Mouse (Mus musculus) urinary bladder, postnatal 14 days (tissue): ENCODE measurements around the gene Tcn2.
A peak's percentile ranks its signal among the peaks of the same experiment; 100 is the strongest.
"Not testable (repeated sequence)": the region's sequence is repeated elsewhere in the genome, so short reads cannot be mapped to it uniquely, and the experiment has no call there.

Experiments used
- DNase-seq: peaks from one replicate; pipeline ENCODE4 v3.0.0; 2021; ENCODE audit warnings: low spot score

Gene Tcn2

DNA sequence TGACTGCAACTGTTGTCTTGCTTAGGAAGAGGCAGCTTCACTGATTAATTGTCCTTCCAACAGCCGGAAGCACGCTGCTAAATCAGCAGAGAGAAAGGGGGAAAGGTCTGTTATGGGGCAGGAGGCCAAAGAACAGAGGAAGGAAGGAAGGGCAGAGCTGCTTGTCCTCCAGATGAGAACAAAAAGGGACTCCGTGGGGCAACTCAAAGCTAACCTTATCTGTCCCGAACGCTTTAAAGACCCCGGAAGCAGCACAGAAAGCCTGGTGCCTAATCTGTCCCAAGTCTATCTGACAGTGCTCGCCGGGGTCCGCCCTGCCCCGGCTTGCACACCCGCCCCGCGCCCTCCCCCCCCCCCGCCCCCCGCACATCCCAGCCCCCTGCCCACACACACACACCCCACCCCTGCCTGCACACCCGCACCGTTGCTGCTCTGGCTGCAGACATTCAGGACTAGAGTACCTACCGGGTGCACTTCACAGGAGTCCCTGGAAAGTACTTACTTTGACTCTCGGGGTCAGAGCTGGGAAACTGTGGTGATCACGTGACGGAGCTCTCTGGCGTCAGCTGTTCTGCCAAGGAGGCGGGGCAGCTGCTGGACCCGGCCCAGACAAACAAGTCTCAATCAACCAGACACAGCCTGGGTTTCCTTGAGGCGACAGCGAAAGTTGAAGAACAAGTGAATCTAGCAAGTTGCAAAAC is at the start of gene Tcn2:
Gene Tcn2 (minus strand): TSS at position 649 of the 701 bp plus-strand sequence.
- DNase-seq = peak; percentile 86

DNA sequence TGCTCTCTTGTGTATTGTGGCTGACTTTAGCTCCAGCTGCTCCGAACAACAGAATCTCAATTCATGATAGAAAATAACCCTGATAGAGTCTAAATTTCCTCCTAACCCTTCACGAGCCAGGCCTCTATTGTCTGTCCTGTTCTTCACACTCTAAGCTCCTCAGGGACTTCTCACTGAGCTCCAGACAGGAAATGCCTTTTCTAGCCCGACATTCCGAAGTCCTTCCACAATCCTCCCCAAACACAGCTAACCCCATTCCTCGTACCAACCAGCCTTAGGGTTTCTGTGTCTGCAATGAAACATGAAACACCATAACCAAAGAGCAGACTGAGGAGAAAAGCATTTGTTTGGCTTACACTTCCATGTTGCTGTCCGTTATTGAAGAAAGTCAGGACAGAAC is 49.6 kb upstream of the Tcn2 start:
- no peak for DNase-seq

DNA sequence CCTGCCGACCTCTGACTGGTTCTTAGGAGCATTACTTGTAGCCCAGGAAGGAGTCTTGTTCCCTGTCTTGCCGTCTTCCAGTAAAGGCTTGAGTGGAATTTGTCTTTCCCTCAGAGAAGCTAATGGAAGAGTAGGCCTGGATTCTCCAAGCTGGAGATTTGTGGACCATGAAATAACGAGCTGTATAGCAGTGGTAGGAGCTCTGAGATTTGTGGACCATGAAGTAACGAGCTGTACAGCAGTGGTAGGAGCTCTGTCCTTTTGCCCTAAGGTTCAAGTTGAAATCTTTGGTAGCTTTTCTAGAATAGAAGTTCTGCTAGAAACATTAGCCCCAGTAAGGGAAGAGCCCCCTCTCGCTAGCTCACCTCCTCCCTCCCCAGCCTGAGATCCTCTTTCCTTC is 46.5 kb upstream of the Tcn2 start:
- DNase-seq = no peak

DNA sequence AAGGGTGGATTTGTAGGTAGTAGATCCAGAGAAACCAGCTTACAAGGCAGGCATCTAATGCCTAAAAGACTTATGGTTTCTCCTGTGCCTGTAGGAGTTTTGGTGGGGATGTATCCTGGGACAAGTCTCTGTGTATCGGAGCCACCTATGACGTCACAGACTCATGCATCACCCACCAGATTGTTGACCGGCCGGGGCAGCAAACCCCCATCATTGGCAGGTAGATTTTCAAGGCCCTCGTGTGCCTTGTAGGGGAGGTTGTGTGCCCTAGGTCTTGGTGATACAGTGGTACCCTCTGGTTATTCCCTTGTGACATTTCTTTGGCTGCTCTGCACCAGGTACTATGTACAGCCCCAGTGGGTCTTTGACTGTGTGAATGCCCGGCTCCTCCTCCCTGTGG is 44.7 kb upstream of the Tcn2 start, which contains the start of gene 4930556J24Rik:
Gene 4930556J24Rik (minus strand): TSS at position 101 of the 400 bp plus-strand sequence.
- DNase-seq = no peak

DNA sequence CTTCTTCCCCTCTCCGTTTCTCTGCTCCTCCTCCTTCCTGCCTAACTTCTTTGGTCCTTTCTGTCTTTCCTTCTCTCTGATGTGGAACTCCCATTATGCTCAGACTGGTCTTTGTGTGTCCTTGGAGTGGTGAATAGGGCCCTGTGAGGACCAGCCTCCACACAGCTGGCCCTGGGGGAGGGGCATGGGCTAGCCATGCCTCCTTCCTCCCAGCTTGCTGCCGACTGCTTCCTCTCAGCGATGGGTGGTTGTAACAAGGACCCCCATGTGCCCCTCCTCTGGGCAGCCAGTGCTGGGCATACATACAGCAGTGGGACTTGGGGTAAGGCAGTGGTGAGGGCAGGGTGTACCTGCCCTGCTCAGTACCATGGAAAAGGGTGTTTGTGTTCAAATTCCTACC is 42.4 kb upstream of the Tcn2 start:
- no peak for DNase-seq

DNA sequence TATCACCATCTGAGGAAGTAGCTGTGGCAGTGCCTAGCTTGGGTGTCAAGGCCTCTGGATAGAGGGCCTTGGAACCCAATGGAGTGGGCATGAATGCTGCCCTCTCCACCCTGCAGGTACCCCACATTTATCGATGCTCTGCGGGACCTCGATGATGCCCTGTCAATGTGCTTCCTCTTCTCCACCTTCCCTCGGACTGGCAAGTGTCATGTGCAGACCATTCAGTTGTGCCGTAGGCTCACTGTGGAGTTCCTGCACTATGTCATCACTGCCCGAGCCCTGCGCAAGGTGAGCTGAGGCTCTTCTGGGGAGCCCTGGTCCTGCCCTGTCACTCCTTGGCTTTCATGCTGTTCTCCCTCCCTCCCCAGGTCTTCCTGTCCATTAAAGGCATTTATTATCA is 41.1 kb upstream of the Tcn2 start:
- peak; percentile 1 for DNase-seq

DNA sequence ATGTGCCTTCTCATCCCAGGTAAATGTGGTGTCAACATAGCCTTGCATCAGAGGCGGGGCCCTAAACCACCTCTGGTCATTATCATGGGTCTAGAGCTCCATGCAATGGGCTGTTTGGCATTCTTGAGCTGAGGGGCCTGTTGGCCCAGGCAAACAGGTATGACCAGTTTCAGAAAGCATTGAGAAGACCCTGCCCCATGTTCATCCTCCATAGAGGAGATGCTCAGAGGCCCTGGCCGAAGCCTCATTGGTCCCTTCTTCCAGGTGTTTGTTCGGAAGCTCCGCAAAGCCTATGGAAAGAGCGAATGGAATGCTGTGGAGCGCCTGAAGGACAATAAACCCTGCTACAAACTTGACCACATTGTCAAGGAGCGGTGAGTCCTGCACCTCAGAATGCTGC is 38.4 kb upstream of the Tcn2 start:
- no peak for DNase-seq

DNA sequence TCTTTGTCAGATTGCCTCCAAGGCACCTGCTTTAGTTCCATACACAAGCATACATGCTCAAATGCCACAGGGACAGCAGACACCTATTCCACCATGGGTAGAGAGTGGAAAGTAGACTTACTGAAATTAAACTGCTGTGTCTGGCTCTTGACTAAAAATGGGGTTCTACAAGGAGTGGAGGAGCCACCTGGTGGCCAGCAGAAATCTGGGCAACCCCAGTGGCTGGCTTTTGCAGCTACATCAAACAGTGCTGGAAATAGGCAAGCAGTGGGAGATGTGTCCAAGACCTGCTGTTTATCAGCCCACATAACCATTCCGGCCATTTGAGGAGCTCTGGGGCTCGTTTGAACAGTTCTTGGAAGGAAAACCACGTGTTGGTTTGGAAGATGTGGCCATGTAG is 37.9 kb upstream of the Tcn2 start:
- DNase-seq = no peak

DNA sequence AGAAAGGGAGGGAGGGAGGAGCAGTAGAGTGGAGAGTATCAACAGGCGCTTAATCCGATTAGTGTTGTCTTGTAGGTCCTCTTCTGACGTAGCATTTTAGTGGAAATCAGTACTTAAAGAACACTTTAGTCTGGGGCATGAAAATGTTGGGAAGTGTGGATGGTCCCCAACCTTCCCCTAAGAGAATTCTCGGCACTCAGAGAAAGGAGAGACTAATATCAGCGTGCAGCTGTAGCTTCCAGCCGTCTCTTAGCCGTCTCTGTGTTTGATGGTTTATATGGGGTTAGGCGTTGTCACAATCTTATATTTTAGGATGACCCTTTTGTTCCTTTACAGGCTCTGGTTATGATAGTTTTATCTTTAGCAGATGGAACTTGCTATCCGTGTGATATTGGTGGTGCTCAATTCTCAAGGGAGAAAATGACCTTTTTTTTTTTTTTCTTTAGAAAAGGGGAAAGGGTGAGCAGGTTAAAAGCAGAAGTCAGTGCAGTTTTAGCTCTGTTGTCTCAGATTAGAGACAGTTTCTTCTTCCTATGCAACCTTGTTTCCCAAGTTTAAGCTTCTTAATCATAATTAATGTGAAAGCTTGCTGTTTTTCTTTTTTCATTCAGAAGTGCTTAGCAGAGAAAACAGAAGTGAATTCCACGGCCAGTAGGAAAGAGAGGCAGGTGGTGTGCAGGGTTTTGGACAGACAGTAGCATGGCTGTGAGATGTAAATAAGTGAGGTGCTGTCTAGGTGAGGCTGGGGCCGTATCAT is 32.6 kb upstream of the Tcn2 start:
- no peak for DNase-seq

DNA sequence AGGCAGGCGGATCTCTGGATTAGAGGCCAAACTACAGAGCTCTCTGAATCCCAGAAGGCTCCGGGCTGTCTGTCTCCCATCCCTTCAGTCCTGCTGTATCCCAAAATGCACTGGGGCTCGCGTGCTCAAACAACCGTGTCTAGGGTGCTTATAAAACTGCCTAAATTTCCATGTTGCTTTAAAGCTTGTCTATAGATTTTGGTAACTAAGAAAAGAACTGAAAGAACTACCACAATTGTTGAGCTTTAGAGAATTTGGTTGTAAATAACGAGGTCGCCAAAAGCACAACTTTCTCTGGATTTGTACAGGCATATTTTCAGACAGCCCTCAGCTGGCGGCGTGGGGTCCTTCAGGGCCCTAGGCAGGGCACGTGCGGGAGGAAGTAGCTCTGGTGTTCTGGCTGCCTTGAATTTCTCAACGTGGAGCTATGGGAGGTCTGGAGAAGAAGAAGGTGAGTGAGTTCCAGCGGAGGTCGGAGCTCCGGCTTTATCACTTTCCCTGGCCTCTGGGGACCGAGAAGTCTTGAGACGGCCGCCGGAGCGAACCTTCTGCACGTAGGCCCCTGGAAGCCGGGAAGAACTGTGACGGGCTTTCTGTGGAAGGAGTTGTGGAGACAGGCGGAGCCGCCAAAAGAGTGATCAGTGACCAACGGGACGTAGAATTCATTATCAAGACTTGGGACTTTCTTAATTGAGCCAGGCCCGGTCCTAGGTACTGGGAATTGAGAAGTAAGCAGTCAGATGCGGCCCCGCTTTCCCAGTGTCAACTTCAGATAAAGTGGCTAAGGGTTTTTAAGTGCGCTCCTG is 31.9 kb upstream of the Tcn2 start, which contains the start of gene Pes1:
Gene Pes1 (plus strand): TSS at position 366 of the 806 bp plus-strand sequence.
- DNase-seq = peak; percentile 74

DNA sequence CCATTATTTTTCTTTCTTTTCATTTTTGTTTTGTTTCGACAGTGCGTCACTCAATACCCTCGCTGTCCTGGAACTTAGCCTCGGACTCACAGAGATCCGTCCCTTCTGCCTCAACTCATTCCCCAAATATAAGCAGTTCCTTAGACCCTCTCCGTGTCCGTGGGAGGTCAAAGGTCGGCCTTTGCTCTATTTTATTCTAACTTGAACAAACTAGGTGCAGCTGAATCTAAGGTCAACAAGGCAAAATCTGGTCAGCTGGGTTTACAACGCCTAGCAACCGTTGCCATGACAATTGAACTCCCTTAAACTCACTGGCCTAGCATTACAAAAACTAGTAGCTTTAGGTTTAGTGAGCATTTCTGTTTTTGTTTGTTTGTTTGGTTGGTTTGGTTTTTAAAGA is 31.2 kb upstream of the Tcn2 start:
- DNase-seq = no peak

DNA sequence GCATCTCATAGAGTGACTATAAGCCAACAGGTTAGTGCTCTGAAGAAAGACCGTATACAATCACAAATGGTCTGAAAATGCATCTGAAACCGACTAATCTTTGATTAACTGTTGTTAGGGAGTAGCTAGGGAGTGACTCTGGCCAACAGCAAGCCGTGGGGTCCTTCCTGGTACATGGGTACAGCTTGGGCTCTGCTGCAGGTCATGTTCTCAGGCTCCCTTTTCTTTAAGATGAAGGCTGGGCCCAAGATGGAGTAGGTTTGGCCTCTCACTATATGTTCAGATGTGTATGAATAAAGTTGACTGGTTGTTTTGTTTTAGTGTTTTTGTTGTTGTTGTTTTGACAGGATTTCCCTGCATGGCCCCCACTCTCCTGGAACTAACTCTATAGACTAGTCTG is 29.8 kb upstream of the Tcn2 start:
- no peak for DNase-seq

DNA sequence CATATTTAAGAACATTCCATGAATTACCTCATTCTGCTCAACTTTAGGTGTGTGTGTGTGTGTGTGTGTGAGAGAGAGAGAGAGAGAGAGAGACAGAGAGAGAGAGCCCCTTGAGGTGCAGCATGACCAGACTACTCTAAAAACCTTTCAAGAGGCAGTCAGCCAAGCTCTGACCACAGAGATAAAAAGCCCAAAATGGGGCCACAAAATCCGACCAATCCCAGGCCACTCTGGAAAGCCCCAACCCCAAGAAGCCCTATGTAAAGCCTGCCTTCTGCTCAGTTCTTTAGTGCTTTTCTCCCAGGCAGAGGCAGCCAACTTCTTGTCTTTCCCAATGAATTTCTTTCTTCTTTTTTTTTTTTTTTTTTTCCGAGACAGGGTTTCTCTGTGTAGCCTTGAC is 28.9 kb upstream of the Tcn2 start:
- no peak for DNase-seq

DNA sequence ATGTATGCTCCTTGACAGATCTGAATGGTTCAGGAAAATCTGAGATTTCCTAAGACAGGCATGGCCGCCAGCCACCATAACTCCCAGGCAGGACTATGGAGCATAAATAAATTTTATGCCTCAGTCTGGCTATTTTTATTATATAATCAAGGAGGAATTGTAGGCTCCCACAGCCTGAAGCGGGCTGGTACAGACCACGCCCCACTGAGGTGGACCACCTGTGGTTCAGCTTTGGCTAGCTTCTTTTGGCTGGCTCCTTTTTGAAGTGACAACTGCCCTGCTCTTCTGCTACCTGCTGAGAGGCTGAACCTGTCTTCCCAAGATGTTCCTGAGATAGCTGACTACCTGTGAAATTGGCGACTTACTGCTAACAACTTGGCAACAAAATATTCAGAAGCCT is 23.4 kb upstream of the Tcn2 start:
- DNase-seq = not testable (repeated sequence)

DNA sequence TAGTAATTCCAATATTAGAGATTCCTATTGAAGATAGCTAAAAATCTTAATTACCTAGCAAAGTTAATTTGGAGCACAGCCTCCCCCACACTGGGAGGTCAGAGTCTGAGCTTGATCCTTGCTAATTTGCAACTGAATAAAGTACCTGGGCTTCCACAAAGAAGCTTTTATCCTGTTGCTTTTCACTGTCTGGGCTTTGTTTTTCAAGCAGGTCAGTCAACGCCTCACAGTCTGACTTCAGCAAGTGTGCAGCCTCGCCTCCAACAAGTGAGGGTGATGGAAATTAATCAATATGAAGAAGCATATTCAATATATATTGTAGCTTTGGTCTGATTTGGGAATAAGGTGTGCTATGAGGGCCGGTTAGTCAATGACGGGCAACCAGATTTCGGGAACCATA is 22.9 kb upstream of the Tcn2 start:
- not testable (repeated sequence) for DNase-seq

DNA sequence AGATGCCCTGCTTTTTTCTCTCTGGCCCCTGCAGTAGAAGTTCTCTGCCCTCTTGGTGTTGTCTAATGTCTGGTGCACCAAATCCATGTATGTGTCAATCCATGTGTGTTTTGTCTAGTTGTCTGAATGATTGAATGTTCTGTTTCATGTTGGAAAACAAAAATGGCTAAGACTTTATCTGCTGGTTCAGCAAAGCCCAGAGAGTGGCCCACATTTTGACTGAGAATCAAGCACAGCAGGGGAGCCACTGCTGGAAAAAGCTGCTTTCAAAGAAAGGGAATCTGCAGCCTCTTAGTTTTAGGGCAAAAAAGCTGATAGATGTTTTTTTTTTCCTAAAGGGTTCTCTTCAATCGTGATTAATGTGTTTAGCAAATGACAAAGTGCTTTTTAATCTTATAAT is 14.4 kb upstream of the Tcn2 start:
- no peak for DNase-seq

DNA sequence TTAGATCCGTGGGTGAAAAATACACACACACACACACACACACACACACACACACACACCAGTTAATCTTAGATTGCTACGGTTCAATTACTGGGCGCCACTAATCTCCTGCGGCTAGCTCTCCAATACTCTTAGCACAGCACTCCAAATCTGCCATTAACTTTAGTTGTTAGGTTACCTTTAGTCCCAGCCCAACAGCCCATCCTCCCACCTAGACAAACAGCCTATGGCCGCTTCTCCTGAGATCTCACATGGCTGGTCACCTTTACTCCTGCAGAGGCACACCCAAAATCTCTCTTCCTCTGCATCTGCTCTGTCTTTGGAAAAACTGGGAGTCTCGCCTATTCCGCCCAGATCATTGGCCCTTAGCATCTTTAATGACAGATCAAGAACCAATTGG is 9.4 kb upstream of the Tcn2 start:
- DNase-seq = no peak

DNA sequence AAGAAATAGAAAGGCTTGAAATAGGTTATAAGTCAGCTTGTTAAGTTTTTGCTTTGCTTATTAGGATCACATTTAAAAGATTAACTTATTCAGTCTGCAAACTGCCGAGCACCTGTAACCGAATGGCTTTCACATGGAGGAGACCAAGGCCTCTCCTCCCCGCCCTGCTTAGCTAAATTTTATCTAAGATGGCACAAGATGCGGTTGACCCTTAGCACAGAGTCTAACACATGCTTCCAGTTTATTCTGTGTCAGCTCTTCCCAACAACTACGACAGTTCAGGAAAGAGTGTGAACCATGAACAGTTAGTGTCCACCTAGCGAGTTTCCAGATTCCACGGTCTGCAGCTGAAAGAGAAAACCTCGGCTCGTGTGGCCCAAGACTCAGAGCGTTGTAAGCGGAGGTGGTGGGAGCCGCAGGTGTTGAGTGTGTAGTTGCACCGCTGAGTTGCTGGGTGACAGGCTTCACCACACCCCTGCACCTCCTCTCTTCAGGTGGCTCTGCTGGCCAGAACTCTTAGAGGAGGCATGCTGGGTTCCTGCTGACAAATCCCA is 5.4 kb upstream of the Tcn2 start:
- no peak for DNase-seq

DNA sequence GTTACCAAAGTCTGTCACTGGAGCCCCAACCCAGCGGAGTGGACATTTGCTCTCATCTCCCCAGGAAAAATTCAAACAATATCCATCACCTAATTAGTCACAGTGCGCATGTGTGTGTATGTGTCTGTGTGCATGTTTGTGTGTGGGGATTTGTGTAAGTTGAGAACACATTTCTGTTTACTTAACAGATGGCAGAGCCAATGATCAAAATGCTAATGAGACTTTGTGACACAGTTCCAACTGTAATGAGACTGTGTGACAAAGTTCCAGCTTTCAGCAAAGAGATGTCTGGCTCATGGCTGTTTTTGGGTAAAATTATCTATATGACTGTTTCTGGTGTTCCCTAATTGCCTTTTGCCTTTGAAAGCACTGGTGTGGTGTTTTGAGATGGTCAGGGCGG is 4.4 kb upstream of the Tcn2 start:
- no peak for DNase-seq

DNA sequence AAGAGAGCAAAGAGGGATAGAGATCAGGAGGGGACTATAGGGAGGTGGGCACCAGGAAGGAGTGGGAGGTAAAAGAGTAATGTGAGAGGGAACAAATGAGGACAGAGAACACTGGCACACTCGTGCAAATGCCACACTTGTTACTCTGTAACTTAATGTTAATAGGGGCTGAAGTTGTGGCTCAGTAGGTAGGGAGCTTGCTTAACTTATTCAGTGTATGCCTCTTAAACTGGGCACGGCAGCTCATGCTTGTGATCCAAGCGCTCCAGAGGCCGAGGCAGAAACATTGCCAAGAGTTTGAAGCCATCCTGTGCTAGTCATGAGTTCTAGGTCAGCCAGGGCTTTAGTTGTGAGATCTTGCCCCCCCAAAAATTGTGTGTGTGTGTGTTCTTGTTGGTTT is 3.2 kb upstream of the Tcn2 start:
- DNase-seq = no peak

DNA sequence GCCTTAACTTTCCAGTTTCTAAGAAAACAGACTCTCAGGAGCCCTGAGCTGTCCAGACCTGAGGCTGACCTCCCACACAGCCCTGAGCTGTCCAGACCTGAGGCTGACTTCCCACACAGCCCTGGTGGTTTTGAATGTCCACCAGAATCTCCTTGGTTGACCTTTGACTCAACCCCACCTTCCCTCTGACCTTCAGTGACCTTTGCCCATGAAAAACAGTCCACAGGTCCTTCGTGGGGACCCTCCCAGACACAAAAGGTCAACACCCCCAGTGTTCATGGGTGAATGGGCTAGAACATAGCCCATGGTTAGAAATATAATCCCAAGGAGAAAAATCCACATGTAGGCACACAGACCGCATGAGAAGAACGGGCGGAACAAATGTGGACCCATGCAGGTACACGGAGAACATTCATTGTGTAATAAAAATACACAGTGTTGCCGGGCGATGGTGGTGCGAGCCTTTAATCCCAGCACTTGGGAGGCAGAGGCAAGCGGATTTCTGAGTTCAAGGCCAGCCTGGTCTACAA is 1.9 kb upstream of the Tcn2 start:
- DNase-seq = no peak

DNA sequence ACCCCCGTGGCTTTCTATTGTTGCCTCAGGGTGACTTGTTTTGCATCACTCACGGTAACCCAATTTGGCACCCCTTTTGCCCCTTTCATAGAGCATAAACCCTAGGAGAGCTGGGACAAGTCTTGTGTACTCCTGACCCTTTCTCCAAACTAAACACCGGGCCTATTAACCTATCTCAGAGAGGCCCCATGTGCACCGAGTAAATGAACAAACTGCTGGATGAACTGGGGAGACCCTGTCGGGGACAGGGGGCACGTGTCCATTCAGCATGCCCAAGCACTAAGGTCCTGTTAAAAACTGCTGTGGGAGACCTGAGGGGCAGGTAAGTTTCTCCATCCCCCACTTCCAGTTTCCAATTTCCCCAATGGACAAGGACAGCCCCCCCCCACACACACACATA is 1.0 kb downstream of the Tcn2 start:
- DNase-seq = no peak
